Mouse (Mus musculus): ENCODE data around the gene Mcidas.
A peak's percentile ranks its signal among the peaks of the same experiment; 100 is the strongest.
"Not testable (repeated sequence)": the region's sequence is repeated elsewhere in the genome, so short reads cannot be mapped to it uniquely, and the experiment has no call there.

Mcidas gene

DNA sequence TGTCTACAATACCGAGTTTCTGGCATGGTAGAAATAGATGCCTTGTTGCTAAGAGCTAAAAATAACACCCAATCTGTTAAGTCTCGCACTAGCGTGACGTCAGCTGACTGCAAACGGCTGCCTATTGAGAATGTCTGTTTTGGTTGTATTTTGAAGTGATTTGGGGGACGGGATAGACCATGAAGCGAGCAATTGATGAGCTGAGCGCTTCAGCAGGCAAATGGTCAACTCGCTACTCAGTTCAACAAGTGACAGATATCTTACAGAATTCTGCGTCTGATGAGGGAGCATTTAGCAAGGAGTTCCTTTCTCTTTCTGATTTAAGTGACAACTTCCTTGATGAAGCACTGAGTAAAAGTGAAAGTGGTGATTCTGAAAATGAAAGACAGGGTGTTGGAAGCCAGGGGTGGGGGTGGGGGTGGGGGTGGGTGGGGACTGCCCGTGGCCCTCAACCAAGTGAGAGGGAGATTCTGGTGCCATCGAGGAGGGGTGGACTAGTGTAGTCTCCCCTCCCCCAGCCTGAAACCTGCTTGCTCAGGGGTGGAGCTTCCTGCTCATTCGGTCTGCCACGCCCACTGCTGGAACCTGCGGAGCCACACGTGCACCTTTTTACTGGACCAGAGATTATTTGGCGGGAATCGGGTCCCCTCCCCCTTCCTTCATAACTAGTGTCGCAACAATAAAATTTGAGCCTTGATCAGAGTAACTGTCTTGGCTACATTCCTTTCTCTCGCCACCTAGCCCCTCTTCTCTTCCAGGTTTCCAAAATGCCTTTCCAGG, 19.7 kb downstream of the Mcidas start:
- not testable (repeated sequence) for DNase-seq

DNA sequence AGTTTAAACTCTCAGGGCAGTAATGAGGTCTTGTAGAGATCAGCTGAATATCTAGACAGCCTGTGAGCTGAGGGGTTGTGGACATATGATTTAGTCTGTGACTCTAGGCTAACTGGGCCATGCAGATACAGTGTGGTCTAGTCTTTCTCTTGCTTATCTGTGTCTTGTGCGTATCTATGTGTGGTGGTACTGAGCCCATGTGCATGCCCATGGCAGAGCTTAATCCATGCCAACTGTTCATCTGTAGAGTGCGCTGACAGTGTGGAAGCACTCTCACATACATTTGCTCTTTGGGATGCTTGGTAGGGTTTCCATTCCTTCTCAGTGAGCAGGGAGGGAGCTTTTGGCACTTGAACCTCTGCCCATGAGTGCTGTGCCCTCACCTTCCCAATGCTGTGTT, 27.9 kb downstream of the Mcidas start:
- DNase-seq = no peak

DNA sequence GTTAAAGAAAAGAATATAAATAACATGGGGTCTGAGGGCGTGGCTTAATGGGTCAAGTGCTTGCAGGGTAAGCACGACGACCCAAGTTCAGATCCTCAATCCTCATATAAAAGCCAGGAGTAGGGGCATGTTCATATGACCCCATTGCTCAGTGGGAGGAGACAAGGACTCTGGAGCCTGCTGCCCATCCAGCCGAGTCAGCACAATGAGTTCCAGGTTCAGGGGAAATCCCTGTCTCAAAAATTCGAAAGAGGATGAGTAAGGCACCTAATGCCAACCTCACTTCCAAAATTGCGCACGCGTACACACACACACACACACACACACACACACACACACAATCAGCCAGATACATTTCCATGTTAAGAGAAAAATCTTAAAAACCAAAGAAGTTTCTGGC, 28.8 kb downstream of the Mcidas start:
- no peak for DNase-seq

DNA sequence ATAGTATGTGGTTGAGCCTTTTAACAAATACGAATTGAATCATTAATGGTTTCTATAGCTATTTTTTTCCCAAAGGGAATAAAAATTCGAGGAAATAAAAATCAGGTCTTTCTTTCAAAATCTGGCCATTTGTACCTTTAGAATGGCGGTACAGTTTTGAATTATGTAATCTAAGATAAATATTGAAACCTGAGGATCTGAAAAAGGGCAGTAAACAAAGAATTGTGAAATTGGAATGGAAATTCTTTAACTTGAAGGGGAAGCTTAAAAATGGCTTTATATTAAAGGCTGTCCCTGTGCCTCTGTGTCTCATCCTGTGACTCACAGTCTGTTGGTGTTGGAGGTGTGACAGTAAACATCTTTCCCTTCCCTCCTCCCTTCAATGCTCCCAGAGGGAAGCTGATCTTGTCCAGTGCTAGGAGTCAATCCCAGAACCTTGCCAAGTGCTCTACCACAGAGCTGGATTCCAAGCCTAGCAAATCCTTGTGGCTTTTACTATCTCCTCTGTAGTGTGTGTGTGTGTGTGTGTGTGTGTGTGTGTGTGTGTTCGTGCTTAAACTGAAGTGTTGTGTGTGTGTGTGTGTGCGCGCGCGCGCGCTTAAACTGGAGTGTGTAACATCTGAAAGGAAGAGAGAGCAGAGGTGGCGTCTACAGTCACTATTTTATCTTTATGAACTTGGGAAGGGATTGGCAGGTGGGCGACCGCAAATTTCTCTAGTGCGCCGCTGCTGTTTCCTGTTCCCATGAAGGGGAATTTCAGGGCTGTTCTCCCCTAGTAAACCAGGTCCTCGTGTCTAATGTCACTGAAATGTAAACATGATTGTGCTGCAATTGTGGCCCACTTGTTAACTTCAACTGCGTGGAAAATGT, 29.9 kb downstream of the Mcidas start:
- no peak for DNase-seq

DNA sequence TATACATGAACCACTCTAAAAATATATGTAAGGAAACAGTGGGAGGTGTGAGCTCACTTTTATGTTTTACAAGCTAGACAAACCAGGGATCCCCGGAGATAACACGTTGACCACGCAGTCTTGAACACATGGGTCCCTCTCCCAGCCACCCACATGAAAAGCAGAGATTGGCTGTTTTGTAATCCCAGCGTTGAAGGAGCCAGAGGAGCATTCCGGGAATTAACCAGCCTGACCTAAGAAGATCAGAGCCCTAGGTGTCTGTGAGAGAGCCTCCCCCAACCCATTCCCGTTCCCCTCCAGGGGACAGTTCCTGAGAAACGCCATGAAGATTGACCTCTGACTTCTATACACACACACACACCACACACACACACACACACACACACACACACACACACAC, 37.7 kb downstream of the Mcidas start:
- no peak for DNase-seq

DNA sequence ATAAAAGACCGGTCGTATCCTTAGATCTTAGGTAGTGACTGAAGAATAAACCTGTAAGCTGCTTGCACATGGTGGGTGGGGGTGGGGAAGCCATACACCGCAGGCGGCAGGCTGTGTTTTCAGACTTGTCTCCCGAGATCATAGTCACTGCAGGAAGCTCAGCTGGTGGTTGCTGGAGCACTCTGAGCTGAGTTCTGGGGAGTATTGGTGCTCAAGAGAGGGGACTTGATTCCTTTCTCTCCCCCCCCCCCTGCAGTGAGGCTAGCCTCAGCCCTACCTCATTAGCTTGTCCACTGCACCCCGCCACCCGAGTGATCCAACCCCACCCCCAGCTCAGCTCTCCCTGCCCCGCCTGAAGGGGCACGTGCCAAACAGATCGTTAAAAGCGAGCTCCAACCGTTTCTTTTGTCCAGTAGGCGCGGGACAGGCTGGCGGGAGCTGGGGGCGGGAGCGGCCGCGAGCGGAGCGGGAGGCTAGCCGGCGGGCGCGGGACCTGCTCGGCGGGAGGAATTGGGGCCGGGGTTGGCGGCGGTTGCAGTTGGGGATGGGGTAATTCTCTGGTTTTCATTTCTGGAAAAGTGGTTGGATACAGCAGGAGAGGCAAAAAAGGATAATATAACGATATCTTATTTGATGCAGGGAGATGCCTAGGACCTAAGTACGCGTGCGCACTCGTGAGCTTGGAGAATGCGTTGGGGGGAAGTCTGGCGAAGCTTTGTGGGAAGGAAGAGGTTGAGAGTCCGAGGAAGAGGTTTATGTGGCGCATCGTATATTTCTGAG, 38.3 kb downstream of the Mcidas start:
- peak; percentile 26 for DNase-seq

DNA sequence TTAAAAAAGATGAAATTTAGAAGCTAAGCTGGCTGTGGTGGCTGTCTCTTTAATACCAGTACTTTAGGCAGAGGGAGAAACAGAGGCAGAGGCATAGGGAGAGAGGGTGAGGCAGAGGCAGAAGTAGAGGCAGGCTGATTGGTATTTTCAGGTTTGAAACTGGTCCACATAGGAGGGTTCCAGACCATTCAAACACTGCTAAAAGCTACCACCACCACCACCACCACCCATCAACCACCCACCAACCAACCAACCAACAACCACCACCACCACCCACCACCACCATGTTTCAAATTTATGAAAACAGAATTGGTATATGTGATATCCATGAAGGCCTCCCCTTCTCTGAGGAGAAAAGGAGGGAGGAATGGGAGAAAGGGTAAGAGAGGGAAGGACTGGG, 39.2 kb downstream of the Mcidas start:
- DNase-seq = no peak

DNA sequence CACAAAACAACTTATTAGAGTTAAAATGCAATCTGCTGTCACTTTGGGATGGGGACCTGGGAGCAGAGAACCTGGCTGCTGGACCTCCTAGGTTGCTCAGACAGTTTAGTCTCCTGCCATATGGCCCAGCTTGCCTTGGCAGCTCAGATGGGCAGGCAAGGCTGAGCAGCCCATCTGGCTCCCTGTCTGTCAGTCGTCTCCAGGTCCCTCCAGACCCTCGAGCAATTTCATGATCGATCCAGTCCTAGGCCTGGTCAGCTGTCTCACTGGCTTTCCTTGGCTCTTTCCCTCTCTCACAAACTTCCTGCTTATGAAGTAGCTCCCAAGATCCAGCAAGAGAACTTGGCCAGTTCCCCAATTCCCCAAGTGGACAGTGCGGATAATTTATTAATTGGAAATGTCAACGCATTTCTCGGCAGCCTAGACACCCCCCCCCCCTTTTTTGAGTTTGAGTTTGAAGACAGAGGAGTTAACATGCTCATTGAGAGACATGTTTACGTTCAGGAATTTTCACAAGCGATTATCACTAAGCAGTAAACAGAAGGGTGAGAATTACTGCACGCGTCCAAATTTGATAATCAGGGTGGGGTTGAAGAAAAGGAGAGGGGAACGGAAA, 40.7 kb downstream of the Mcidas start:
- DNase-seq = peak; percentile 61

DNA sequence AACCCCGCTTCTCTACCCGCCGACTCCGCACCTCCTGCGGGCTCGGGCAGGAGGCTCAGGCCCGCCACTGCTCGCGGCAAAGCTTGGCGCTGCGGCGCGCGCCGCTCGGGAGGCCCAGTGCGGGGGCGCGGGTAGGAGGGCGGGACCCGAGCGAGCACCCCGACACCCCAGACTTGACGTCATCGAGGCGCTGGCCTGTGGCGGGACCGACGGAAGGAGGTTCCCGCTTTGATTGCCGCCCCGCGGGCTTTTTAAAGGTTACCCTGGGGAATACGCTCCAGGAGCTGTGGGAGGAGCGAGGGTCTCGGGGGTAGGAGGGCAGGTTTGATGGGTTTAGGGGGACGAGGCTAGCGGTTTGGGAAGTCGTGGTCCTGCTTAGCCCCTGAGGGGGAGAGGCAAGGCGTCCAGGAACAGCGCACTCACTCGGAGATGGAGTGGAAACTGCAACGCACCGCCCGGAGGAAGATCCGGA, 41.3 kb downstream of the Mcidas start, which contains the start of gene Cdc20b:
Cdc20b (plus strand) TSS at position 162 of the 472 bp plus-strand sequence.
- peak; percentile 43 for DNase-seq

DNA sequence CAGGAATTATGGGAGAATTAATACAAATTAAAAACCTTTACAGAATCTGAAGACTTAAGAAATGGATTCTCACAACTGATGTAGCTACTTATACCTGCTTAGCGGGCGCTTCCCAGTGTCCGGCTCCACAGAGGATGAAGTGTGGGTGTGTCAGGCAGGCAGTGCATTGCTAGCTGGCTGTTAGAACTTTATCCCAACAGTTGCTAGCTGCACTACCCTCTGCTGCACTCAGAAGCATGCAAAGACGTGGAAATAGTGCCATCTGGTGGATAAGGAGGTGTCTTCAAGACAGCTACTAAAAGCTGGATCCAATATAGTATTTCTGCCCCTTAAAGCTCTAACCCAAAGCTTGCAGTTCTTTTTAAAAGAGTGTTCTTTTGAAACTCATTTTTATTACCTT, 42.2 kb downstream of the Mcidas start:
- peak; percentile 70 for DNase-seq

DNA sequence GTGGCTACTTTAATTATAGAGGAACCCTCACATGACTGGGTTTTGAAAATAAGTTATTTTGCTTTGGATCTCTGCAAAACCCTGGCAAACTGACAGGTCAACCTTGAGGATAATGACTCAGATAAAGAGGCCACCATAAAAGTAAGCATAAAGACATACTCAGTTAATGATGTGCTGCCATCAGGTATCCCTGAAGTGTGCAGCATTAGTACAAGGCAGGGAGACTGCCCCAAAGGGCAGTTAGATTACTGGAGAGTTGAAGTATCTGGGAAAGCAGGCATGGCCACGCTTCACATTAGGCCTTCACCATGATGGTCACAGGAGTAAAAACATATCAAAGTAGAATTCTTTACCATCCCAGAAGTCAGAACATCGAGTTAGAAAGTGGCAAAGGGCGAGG, 51.2 kb downstream of the Mcidas start:
- no peak for DNase-seq

DNA sequence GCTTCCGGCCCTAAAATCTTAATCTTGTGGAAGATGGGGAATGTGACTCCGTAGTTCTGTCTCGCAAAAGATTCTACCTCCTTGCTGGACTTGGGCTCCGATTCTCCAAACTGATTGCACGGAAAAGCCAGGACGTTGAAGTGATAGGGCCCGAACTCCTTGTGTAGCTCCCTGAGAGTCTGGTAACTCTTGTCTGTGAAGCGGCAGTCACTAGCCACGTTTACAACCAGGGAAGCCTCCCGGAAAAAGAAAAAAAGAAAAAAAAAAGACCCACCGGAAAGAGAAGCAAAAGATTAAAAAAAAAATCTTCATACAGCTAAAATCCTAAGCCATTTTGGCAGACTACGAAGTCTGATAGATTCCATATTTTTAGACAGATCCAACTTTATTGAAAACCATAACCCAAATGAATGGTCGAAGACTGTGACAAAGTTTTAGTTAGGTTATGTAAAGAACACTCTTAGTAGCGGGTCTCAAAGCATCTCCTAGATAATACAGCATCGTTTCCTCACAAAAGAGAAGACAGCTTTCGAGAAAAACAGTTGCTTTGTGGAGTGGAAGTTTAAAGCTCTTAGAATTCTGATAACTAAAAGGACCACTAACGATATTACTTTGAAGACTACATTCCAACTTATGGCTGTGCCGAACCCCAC, 51.9 kb downstream of the Mcidas start:
- no peak for DNase-seq

DNA sequence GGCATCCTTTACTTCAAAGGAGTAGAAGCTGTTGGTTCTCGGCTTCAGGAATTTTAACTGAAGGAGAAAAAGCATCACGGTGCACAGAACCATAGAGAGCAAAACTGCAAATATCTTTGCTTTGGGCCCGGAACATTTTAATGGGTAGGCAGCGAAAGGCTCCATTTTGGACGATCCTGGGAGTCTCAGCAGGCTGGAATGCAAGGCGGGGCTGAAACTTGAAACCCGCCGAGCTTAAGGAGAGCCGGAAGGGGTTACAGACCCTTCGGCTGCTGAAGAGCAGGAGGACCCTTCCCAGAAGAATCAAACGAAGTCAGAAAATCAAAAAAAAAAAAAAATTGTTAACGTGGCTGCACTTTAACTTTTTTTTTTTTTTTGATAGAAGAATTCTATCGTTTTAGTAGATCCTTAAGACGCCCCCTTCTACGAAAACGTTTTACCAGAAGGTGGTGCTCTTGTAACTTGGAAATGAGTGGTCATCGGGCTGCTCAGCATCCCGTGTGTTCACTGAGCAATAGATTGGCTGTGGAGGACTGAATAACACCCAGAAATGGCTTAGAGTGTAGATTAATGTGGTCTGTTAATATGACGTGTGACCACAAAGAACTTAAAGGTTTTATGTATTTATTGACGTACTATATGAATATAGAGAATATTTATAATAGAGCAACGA, 52.7 kb downstream of the Mcidas start, which contains the start of gene Gpx8:
Gpx8 (minus strand) TSS at position 200 of the 673 bp plus-strand sequence.
- no peak for DNase-seq

DNA sequence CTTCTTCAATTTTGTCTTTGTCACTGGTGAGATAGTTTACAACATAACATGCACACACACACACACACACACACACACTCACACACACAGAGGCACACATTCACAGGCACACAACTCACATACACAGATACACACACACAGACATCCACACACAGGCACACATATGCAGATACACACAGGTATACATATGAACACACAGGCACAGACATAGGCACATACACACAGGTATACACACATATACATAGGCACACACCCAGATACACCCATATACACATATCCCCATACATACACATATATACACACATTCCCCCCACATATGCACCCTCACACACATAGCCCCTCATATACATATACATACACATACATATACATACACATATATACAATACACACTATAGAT, 53.4 kb downstream of the Mcidas start:
- DNase-seq = no peak

DNA sequence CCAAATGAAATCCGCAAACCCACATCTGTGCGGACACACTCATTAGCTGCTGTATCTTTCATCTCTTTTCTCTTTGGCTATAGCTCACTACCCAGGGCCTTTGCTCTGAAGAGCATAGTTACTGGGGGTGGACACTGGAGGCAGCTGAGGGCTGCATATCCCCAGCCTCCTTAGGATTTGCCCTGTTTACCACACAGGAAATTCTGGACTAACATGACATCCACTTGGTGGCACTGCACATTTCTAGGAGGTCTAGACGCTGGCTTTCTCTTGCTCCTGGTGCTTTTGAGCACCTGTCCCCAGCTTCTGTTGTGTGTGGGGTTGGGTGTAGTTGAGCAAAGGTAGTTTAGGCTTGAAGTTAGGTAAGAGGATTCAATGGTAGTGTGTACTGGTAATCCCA, 54.0 kb downstream of the Mcidas start:
- no peak for DNase-seq

Data from cerebellum, adult 9-11 months (tissue).